Mouse (Mus musculus): ENCODE measurements around the gene Ppm1n. TPM values are rescaled to one million over a fixed set of nuclear protein-coding genes. Genes with fewer than 3 reads are reported as not detected.

Gene Ppm1n
- total RNA-seq, 2 experiments from 2014 or later, result 0.30 TPM; not detected in 1

- peak; percentile 86 for DNase-seq
These were observed 28.0 kb upstream of the Ppm1n start for GRCm38 (mm10) chr7:19307739-19308453.

GRCm38 (mm10) chr7:19306819-19307738 lies 27.2 kb upstream of the Ppm1n start:
- DNase-seq, result no peak

GRCm38 (mm10) chr7:19305796-19306765 lies 26.2 kb upstream of the Ppm1n start:
- no peak for DNase-seq

- no peak for DNase-seq
These were observed 25.5 kb upstream of the Ppm1n start for GRCm38 (mm10) chr7:19305413-19305735.

- no peak for DNase-seq
These were observed 24.9 kb upstream of the Ppm1n start for GRCm38 (mm10) chr7:19304501-19305412.

- peak; percentile 88 for DNase-seq
These were observed 23.9 kb upstream of the Ppm1n start for GRCm38 (mm10) chr7:19303770-19304169.

- no peak for DNase-seq
These were observed 23.1 kb upstream of the Ppm1n start for GRCm38 (mm10) chr7:19303046-19303305.

- DNase-seq, result no peak
These were observed 22.6 kb upstream of the Ppm1n start for GRCm38 (mm10) chr7:19302264-19303045.

- DNase-seq, result no peak
These were observed 21.8 kb upstream of the Ppm1n start for GRCm38 (mm10) chr7:19301461-19302263.

- peak; percentile 89 for DNase-seq
These were observed 20.9 kb upstream of the Ppm1n start for GRCm38 (mm10) chr7:19300501-19301421.

GRCm38 (mm10) chr7:19299194-19299593 lies 19.3 kb upstream of the Ppm1n start:
- peak; percentile 68 for DNase-seq

GRCm38 (mm10) chr7:19297794-19298193 lies 17.9 kb upstream of the Ppm1n start:
- no peak for DNase-seq

- DNase-seq, result no peak
These were observed 17.2 kb upstream of the Ppm1n start for GRCm38 (mm10) chr7:19297034-19297433.

- DNase-seq, result peak; percentile 98
These were observed 15.8 kb upstream of the Ppm1n start for GRCm38 (mm10) chr7:19295503-19296185.

- DNase-seq, result peak; percentile 56
These were observed 11.2 kb upstream of the Ppm1n start for GRCm38 (mm10) chr7:19290969-19291596.

- peak; percentile 76 for DNase-seq
These were observed 4.9 kb upstream of the Ppm1n start for GRCm38 (mm10) chr7:19284763-19285162.

- no peak for DNase-seq
These were observed 3.5 kb upstream of the Ppm1n start for GRCm38 (mm10) chr7:19283406-19283804.

Measured in adrenal gland, postnatal 10 days (tissue).